Mouse (Mus musculus) testis, adult 2 months (tissue): ENCODE measurements around the gene Fam222b. TPM values are rescaled to one million over a fixed set of nuclear protein-coding genes. Genes with fewer than 3 reads are reported as not detected.
A peak's percentile ranks its signal among the peaks of the same experiment; 100 is the strongest.

ENCODE experiments used
- H3K27ac ChIP-seq: fragments of 200-500 bp; 2 replicates; pipeline ENCODE4 v1.5.1; 2012; ENCODE audit warnings: low read depth, low read length; ENCODE audit not compliant: control insufficient read depth, insufficient read depth
- H3K27me3 ChIP-seq: fragments of 200-500 bp; 2 replicates; pipeline ENCODE4 v1.6.1; 2012; ENCODE audit warnings: mild to moderate bottlenecking, low read length, moderate library complexity; ENCODE audit not compliant: control insufficient read depth, insufficient read depth
- H3K36me3 ChIP-seq: fragments of 200-500 bp; 2 replicates; pipeline ENCODE4 v1.6.1; 2012; ENCODE audit warnings: mild to moderate bottlenecking, low read length; ENCODE audit not compliant: control insufficient read depth, insufficient read depth
- H3K4me1 ChIP-seq: fragments of 200-500 bp; 2 replicates; pipeline ENCODE4 v1.6.1; 2012; ENCODE audit warnings: low read length; ENCODE audit not compliant: control insufficient read depth, insufficient read depth
- H3K4me3 ChIP-seq: fragments of 200-500 bp; 2 replicates; pipeline ENCODE4 v1.5.1; 2012; ENCODE audit warnings: low read depth, mild to moderate bottlenecking, low read length, moderate library complexity, mixed read lengths; ENCODE audit not compliant: control insufficient read depth
- CTCF ChIP-seq: fragments of 200-500 bp; IDR thresholded peaks from 2 replicates; pipeline ENCODE4 v1.5.1; 2012; ENCODE audit warnings: low read depth, mild to moderate bottlenecking, inconsistent platforms, low read length, moderate library complexity; ENCODE audit not compliant: control insufficient read depth, insufficient read depth, insufficient replicate concordance
- POLR2A ChIP-seq: fragments of 200-500 bp; IDR thresholded peaks from 2 replicates; pipeline ENCODE4 v1.6.1; 2012; ENCODE audit warnings: low read depth, mild to moderate bottlenecking, inconsistent platforms, low read length, moderate library complexity; ENCODE audit not compliant: control insufficient read depth
- polyA plus RNA-seq: library from polyadenylated mRNA; depleted of rRNA; stranded (reverse); fragments of >200 nt; gene quantifications from 2 replicates; pipeline ENCODE4 v1.2.3, GENCODE M21; 2012

Gene Fam222b
- polyA plus RNA-seq, 1 experiment: 11.7 TPM

GRCm38 (mm10) chr11:78188331-78189233 is 94.1 kb downstream of the Fam222b start, which contains the start of gene Rab34:
Rab34 (plus strand) TSS chr11:78188430.
- peak within 1 kb of the TSS; percentile 81 for H3K27ac ChIP-seq
- TF ChIP-seq CTCF (no peak), POLR2A (peak; percentile 43; the same call in 1 of the 2 replicates)

GRCm38 (mm10) chr11:78189234-78190040 is 95.0 kb downstream of the Fam222b start:
- TF ChIP-seq CTCF (no peak), POLR2A (no peak)

More at GRCm38 (mm10) chr11:78188331-78189233, 94.1 kb downstream of the Fam222b start, which contains the start of gene Rab34:
- Histone ChIP-seq H3K4me1 (peaks cover 6% of the 10 kb centered on the region), H3K4me3 (peak within 1 kb of the TSS; percentile 82), H3K36me3 (no peaks in the 10 kb centered on the region), H3K27me3 (no peaks in the 10 kb centered on the region)

GRCm38 (mm10) chr11:78190041-78190440 is 95.6 kb downstream of the Fam222b start:
- peak overlapping the region; percentile 13; the same call in 1 of the 2 replicates for H3K4me3 ChIP-seq
- no peak overlapping the region for H3K27ac ChIP-seq
- TF ChIP-seq POLR2A: no peak
- TF ChIP-seq CTCF: no peak
- no peaks in the 10 kb centered on the region for H3K36me3 ChIP-seq
- H3K4me1 ChIP-seq: peaks cover 9% of the 10 kb centered on the region
- H3K27me3 ChIP-seq: no peaks in the 10 kb centered on the region

More at GRCm38 (mm10) chr11:78189234-78190040, 95.0 kb downstream of the Fam222b start:
- no peaks in the 10 kb centered on the region for H3K36me3 ChIP-seq
- no peaks in the 10 kb centered on the region for H3K27me3 ChIP-seq
- H3K4me3 ChIP-seq: peak overlapping the region; percentile 82
- peak overlapping the region; percentile 81 for H3K27ac ChIP-seq
- H3K4me1 ChIP-seq: peaks cover 6% of the 10 kb centered on the region

- TF ChIP-seq CTCF (no peak), POLR2A (no peak)
- H3K27ac ChIP-seq: no peak within 1 kb of the TSS
These were observed 98.7 kb downstream of the Fam222b start, which contains the start of gene Proca1 for GRCm38 (mm10) chr11:78193113-78193512. Proca1 (plus strand) TSS chr11:78193392.

DNA sequence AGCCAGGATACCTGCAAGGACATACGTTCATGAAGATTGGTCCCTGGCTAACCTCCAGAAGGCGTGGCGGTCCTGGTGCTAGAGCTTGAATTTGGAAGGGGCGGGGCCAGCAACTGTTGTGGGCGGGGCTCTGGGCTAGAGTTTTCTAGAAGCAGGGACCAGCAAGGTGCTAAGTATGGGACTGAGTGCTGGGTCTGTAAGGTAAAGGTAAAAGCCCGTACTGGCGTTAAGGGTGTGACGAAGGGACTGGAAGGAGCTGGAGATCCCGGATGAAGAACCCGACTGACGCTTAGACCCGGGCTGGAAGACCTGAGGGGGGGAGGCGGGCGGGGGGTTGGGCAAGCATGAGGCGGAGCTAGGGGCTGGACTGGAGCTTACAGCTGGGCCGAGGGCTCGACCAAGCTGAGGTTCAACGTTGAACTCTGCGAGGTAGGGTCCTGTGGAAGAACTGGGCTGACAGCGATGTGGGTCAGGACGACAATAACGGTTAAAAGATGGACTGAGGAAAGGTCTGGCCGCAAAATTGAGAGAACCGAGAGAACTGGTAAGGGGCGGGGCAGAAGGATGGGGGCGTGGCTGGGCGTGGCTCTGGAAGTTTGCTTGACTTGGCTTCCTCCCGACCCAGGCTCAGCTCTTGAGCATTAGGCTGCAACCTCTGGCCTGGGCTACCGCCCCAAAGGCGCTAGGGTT is 100.1 kb downstream of the Fam222b start:
- no peaks in the 10 kb centered on the region for H3K36me3 ChIP-seq
- peaks cover 8% of the 10 kb centered on the region for H3K4me1 ChIP-seq
- TF ChIP-seq CTCF (no peak), POLR2A (peak; percentile 27)
- H3K27me3 ChIP-seq: no peaks in the 10 kb centered on the region
- peak overlapping the region; percentile 96 for H3K4me3 ChIP-seq
- H3K27ac ChIP-seq: peak overlapping the region; percentile 87

More at GRCm38 (mm10) chr11:78193113-78193512, 98.7 kb downstream of the Fam222b start, which contains the start of gene Proca1:
- Histone ChIP-seq H3K4me3 (peak within 1 kb of the TSS; percentile 96), H3K36me3 (no peaks in the 10 kb centered on the region), H3K4me1 (peaks cover 10% of the 10 kb centered on the region), H3K27me3 (no peaks in the 10 kb centered on the region)

DNA sequence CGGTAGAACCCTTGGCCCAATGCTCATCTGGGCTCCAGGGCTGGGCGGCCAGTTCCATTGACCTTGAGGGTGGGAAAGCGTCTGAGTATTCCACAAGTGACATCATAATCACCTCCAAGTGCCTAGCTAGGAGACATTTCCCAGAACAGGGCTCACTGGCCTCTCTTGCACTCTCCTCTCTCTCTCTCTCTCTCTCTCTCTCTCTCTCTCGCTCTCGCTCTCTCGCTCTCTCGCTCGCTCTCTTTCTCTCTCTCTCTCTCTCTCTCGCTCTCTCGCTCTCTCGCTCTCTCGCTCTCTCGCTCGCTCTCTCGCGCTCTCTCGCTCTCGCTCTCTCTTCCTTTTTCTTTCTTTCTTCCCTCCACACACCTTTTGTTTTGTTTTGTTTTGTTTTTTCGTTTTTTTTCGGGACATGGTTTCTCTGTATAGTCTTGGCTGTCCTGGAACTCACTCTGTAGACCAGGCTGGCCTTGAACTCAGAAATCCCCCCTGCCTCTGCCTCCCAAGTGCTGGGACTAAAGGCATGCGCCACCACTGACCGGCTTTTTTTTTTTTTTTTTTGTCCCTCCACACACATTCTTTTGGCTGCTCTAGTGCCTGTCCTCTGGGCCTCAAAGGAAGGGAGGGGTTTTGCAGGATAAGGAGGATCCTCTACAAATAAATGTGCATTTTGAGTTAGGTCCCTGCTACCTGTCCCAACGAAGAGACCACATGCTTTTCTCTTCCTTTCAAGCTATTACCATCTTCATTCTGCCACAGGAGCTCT is 100.8 kb downstream of the Fam222b start:
- H3K4me3 ChIP-seq: peak overlapping the region; percentile 96
- H3K36me3 ChIP-seq: no peaks in the 10 kb centered on the region
- no peaks in the 10 kb centered on the region for H3K27me3 ChIP-seq
- peak overlapping the region; percentile 87 for H3K27ac ChIP-seq
- peaks cover 6% of the 10 kb centered on the region; the same call in 1 of the 2 replicates for H3K4me1 ChIP-seq
- peak; percentile 37; the same call in 1 of the 2 replicates for TF ChIP-seq POLR2A
- TF ChIP-seq CTCF: no peak
